Mouse (Mus musculus): ENCODE data around the gene Vps37d.

Vps37d gene

DNA sequence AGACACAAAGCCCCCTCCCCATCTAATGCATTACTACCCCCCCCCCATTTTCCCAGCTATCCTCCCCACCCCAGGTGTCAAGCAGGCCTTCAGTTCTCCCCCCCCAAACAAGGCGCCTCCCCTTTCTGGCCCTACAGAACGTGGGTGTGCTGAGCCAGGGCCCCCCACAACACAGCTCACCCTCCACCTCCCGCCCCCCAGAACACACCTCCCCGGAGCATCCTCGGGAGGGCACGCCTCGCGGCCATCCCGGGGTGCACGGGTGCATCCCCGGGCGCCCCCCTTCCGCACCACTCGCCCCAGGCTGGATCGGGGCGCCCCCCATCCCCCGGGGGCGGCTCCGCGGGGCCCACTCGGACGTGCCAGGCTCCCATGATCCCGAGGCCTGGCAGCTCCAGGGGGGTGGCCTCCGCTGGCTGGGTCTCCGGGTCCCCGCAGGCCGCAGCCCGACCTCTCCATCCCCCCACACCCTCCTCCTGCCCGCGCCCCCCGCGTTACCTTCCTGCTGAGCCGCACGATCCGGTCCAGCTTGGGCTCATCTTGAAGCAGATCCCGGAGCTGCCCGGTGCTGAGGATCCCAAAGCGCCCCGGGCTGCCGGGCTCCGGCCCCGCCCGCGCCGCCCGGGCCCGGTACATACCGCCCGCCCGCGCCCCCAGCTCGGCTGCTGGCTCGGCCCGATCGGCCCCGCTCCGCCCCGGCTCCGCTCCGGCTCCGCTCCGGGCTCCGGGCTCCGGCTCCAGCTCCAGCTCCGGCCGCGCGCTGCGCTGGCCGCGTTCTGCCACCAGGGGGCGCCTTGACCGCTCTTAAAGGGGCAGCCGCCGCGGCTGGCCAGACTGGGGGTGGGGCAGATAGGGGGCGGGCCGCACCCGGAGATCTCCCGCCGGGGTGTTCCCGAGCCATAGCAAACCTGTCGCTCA lies at the start of gene Vps37d:
Vps37d (minus strand) TSS at position 703 of the 918 bp plus-strand sequence.
- peak; percentile 95 for DNase-seq (ENCODE audit: low spot score)

DNA sequence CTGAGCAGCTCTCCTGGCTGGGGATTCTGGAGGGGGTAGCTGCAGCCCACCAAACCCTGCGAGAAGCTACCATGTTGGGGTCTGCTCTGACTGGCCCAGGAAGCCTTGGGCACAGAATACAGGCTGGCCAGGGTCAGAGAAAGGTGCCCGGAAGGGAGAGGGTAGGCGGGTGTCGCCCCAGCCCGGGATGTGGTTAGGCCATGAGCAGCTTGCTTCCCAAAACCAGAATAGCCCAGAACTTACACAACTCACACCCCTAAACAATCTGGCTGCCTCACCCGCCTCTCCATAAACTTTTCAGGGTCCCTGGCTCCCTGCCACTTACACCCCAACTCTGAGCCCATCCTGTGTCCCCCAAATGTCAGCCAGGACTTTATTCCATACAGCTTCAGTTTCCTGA lies 49.6 kb upstream of the Vps37d start:
- no peak for DNase-seq (ENCODE audit: low spot score)

DNA sequence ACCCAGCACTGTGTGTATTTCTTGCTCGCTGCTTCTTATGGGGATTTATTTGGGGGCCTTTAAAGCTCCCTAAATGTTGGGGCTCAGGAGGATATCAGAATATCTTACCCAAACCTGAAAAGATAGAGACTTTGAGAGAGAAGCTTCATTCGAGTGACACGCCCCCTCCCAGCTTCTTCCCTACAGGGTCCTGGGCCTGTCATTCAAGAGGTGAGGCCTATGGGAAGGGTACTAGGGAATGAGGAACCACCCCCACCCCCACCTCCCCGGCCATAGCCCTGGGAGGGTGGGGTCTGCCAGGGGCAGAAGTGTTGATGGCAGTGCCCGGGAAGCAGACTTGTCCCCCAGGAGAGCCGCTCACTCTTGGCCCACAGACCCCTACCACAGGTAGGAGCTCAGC lies 48.1 kb upstream of the Vps37d start:
- no peak for DNase-seq (ENCODE audit: low spot score)

DNA sequence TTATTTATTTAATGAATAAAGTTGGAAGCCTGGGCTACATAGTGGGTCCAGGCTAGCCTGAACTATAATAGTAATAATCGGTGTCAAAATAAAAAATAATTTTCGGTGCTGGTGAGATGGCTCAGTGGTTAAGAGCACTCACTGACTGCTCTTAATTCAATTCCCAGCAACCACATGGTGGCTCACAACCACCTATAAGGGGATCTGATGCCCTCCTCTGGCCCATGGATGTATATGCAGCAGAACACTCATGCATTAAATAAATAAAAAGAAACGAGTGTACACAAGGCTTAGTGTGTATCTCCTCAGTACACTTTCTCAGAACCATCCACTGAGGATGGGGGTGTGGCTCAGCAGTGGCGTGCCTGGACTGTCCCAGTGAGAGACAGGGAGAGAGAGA lies 42.7 kb upstream of the Vps37d start:
- no peak for DNase-seq (ENCODE audit: low spot score)

DNA sequence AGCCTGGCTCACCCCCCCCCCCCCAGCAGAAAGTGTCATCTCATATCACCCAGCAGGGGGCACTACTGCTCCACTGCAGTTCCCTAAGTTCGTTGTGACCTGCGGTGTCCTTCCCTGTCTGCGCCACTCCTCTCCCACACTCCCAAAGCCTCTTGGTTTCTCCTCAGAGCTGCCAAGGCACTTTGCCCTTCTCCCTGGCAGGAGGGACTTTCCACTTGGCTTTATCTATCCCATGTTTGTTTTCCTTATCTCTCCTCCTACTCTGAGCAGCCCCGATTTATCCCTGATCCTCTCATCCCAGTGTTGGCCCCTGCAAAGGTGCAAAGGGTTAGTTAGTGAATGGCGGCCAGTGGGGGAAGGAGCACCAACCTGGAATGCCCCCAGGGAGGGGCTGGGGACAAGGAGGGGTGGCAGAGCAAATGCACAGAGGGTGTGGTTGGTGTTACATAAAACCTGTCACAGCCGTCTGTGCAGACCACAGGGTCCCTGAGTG lies 40.6 kb upstream of the Vps37d start:
- DNase-seq (ENCODE audit: low spot score), result peak; percentile 70

DNA sequence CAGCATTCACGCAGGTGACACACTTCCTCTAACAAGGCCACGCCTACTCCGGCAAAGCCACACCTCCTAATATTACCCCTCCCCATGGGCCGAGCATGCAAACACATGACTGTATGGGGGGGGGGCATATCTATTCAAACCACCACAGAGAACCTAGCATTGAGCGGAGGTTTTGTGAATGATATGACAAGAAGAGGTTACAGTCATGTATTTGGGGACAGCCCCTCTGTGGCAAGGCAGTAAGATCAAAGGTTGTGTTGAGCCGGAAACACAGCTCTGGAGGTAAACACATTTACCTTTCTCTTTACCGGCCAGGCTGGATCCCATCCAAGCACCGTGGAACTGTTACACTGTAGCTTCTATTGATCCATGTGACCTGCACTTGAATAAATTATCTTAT lies 37.2 kb upstream of the Vps37d start:
- no peak for DNase-seq (ENCODE audit: low spot score)

DNA sequence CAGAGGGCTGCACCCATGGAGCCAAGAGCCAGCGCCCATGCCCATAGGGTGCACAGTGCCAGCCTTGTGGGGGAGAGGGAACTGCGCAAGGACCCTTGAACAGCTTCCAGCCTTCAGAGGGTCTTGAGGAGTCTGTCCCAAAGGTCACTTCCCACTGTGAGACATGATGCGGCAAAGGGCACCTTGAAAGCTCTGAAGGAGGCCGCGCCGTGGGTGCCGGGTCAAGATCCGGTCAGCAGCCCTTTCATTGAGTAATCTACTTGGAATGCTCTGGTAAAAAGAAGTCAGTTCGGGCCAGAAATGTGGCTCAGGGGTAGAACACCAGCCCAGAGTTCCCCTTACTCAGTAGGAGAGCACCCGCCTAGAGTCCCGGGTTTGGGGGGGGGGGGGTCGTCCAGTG lies 35.7 kb upstream of the Vps37d start:
- DNase-seq (ENCODE audit: low spot score), result no peak

DNA sequence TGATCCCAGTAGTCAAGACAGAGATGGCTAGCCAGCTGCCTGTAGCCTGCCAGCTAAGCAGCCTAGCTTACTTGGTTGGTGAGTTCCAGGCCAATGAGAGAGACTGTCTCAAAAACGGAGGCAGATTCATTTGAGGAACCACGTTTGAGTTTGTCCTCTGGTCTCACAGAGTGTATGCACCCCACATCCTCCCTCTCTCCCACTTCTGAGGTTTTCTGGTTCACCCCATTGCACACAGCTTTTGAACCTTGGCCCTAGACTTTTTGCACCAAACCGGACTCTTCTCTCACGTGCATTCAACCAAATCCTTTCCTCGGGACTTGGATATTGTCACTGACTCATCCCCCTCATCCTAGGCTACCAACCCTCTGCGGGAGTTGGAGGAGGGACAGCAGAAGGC lies 31.9 kb upstream of the Vps37d start:
- no peak for DNase-seq (ENCODE audit: low spot score)

DNA sequence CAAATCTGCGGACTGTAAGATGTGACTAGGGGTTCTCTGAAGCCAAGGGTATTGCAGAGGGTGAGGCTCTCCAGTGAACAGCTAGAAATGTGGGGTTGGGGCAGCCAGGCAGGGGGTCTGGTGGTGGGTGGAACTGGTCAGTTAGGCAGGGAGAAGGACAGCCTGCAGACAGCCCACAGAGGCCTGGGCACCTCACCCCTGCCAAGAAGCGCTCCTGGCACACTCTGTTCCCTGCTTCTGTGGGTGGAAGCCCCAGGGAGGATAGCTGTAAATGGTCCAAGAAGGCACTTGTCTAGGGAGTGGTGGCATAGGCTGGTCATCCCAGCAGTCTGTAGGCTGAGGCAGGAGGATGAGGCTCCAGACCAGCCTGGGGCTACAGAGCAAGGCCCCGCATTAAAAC lies 31.4 kb upstream of the Vps37d start:
- peak; percentile 28 for DNase-seq (ENCODE audit: low spot score)

DNA sequence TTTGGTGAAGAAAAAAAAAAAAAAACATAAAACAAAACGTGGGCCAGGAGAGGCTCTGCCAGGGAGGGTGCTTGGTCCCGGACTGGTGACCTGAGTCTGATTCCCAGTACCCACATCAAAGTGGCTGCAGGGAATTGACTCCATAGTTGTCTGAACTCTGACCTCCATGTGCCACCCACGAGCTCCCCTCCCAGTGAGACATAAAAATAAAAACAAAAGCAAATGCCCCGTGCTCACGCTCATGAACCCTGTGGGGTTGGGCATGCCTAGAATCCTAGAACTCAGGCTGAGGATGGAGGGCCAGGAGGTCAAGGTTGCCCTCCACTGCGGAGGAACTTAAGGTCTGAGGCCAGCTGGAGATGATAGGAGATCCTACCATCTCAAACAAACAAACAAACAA lies 31.0 kb upstream of the Vps37d start:
- DNase-seq (ENCODE audit: low spot score), result no peak

DNA sequence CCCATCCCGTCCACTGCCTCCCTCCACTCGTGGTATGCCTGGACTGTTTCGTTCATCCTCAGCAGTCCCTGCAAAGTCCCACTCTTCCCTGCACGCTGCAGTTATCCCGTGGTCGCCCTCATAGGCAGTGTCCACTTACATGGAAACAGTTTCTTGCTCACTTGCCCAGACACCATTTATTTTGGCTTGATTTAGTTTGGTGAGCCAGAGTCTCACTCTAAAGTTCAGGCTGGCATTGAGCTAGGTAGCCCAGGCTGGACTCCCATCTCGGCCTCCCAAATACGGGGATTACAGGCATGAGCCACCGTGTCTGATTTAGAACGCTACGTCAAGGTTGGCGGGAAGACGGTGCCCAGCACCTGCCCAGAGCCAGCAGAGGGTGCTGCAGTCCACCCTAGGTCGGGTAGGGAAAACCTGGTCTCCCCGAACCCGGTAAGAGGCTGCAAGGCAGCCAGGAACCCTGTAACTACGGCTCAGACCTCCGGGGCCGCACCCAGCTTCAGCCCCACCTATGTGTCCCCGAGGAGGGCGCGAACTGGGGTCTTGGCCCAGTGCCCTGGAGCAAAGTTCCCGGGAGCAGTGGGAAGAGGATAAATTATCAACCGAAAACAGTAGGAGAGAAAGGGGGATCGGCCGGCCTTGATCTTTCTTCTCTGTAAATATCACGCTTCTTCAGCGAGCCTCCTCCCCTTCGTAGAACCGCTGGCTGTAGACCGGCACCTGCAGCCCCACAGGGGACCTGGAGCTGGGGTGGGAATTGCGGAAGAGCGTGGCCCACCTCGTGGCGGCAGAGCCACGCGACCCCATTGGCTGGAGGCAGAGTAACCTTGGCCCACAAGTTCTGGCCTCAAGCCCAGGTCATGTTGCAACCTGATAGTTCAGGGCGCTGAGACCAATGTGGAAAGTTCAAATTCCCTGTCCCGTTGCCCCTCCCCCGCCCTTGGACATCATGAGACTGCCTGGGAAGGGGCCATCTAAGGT lies 29.7 kb upstream of the Vps37d start:
- DNase-seq (ENCODE audit: low spot score), result peak; percentile 72

DNA sequence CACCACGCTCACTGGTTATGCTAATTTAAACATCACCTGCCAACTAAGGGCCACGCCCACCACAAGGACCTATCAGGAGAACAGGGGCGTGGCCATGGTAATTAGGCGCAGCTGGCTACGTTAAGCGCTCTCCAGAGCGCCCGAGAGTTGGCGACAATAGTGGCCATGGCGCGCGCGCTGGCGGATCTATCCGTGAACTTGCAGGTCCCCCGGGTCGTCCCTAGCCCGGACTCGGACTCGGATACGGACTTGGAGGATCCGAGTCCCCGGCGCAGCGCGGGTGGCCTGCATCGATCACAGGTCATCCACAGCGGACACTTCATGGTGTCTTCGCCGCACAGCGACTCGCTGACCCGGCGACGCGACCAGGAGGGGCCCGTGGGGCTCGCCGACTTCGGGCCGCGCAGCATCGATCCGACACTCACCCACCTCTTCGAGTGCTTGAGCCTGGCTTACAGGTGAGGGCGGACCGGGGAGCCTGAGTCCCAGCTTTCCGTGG lies 28.7 kb upstream of the Vps37d start:
- DNase-seq (ENCODE audit: low spot score), result peak; percentile 82

DNA sequence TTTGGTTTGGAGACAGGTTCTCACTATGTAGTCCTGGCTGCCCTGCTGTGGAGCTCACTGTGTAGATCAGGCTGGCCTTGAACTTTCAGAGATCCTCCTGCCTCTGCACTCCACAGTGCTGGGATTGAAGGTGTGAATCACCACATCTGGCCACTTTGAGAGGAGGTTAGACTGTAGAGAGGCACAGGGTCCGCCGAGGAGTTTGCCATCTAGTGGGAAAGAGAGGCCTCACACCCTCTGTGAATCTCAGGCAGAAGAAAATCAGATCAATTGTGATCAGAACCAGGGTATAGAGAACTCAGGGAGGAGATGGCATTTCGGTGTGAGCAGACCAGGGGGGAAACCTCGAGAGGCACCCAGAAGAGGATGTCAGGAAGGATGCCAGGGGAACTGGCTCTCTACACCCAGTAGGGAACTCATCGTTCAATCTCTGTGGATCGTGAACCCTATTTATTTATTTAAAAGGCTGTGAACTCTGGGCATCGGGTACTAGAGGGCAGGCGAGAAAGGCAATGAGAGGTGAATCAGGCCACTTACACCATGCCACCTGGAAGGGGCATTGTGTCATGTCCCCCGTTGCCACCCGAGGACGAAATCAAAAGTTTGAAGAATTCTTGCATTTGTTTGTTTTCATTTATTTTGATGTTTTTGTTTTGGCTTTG lies 26.1 kb upstream of the Vps37d start:
- DNase-seq (ENCODE audit: low spot score), result no peak

DNA sequence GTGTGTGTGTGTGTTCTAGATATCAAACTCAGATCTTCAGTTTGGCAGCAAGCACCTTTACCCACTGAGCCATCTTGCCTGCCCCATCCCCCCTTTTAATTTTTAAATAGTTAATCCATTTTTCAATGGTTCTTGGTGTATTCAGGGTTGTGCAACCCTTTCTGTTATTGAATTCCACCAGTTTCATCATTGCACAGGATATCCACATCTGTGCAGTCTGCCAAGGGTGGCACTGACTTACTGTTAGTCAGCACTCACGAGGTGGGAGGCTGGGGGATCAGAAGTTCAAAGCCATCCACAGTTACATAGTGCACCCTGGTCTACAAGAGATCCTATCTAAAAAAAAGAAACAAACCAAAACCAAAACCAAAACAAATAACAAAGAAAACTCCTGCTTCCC lies 22.9 kb upstream of the Vps37d start:
- DNase-seq (ENCODE audit: low spot score), result no peak

DNA sequence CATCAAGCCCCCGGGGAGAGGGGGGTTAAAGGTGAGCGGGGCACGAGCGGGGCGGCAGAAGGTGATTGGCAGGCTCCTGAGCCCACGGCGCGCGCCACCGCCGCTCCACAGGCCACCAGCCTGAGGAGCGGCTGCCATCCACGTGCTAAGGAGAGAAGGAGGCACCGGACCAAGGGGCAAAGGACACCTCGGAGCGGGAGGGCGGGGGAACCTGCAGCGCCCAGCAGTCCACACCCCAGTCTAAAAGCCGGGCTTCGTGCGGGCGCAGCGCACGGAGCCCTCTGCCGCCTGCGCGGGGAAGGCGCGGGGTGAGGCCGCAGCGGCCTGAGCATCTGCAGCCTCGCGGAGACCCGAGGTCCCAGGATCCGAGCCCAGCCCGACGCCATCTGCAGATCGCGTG lies 11.6 kb upstream of the Vps37d start, which contains the start of gene Mlxipl:
Mlxipl (plus strand) TSS at position 238 of the 400 bp plus-strand sequence.
- no peak for DNase-seq (ENCODE audit: low spot score)

DNA sequence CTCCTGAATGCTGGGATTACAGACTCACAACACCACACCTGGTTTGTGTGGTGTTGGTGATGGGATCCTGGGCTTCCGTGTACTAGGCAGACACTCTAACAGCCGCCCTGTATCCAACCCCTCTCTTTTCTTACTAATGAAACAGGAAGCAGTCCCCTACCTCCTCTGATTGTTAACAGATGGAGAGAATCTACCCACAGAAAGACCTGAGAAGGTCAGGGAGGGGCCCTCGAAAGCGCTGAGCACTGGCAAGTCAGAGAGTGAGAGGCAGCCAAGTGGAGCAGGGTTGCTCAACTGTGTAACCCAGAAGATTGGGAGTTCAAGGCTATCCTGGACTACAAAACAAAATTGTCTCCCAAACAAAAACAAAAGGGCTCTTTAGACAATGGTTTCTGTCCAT lies 8.8 kb upstream of the Vps37d start:
- no peak for DNase-seq (ENCODE audit: low spot score)

DNA sequence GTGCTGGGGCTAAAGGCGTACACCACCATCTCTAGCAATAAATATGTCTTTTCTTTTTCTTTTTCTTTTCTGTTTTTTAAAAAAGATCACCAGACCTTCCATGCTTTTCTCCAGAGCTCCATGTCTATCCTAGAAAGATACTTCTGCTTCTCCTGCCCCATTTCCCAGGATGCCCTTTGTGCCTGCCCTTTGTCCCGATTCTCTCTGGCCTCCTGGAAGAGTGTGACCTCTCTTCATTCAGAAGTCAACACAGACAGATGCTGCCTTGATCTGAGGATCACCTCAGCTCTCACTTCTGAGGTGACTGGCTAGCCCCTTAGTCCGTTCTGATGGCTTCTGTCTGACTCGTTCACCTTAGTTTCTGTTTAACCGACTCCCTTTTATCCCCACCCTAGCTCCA lies 2.5 kb upstream of the Vps37d start:
- no peak for DNase-seq (ENCODE audit: low spot score)

DNA sequence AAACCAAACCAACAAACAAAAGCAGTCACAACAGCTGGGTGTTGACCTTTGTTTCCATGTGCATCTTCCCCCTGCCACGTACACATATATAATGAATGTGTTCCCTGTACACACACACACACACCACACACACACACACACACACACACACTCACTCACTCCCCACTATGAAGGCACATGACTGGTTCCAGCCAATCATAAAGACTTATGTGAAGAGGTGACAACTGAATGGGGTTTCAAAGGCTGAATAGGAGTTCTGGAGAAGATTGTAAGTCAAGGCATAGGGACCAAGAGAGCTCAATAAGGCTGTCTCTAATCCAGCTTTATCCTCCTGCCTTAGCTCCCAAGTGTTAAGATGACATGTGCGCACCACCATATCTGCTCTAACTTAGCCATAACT lies 1.5 kb upstream of the Vps37d start:
- DNase-seq (ENCODE audit: low spot score), result no peak

DNA sequence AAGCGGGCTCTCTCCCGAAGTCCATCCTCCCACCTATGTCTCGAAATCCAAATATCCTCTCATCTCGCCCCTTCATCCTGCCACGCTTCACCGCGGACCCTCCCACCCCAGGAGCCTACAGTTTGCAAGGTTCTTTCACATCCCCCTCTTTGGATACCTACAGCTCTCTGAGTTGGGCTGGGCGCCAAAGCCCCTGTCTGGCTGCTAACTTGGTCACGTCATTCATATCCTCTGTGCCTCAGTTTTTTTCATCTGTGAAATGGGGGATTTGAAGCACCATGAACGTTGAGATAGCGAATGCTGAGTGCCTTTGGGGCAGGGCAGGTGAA lies 380 bp upstream of the Vps37d start:
- no peak for DNase-seq (ENCODE audit: low spot score)

DNA sequence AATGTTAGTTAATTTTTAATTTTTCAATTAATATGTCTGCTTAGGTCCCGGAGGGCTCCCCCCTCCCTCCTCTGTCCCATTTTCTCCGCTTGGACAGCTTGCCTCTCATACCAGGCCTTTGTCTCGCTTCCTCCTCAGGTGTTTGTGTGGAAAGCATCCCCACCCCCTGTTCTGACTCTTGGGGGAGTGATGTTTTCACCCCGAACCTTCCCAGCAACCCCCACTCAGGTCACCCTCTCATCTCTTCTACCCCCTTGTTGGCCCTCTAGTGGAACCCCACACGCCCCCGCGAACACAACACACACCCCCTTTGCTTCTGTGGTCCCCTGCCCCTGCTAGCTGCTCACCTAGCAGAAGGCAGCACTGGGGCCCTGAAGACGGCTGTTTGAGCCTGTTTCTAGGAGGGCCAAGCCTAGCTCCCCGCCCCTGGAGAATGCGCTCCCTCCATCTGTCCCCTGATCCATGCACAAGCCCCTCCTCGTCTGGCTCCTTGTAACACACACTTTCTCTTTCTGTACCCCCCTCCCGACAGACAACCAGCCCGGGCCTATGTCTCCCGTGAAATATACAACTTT lies 1.0 kb downstream of the Vps37d start:
- DNase-seq (ENCODE audit: low spot score), result peak; percentile 39

DNA sequence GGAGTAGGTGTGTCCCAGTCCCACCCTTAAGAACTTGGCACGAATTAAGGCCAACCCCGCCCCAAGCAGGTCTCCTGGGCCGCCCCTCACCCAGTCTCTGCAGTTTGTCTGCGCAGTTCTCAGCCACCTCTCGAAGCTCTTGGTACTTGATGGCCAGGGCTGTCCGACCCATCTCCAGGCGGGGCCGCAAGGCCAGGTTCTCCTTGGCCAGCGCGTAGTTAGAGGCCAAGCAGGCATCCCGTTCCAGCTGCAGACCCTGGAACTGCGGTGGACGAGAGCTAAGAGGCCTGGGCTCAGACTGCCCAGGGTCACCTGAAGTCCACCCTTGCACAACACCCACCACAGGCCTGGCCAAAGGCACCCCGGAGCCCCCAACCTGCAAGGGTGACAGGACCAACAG lies 1.7 kb downstream of the Vps37d start:
- peak; percentile 32 for DNase-seq (ENCODE audit: low spot score)

DNA sequence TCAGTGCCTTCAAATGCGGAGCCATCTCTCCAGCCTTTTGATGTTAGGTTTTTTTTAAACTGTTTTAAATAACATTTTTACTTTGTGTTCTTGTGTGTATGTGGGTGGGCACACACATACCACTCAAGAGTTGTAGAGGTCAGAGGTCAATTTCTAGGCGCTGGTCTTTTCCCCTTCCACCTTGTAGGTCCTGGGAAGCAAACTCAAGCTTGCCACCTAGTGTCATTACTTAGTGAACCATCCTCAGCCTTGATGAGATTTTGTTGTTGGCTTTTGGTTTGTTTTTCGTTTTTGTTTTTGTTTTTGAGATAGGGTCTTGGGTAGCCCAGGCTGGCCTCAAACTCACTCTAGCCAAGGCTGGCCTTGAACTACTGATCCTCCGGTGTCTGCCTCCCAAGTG lies 2.4 kb downstream of the Vps37d start:
- no peak for DNase-seq (ENCODE audit: low spot score)
